ENCODE assay signal across 12 mouse cellular contexts in the genomic region with DNA sequence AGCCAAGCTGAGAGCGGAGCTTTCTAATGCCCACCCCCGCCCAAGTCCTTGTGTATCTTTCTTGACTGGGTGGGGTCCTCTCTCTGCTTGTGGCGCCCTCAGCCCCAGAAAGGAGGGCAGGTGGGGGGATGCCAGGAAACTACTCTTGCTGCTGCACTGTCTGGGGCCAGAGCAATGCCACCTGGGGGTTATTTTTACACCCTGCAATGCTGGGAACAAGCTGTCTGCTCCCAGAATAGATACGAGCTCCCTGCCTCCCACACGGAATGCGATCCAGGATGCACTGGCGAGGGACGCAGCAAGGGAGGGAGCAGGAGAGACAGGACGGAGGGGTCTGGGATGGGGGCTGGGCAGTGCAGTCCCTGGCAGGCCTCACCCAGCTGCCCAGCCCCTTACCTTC. TPM values are rescaled to one million over a fixed set of nuclear protein-coding genes. Genes with fewer than 3 reads are reported as not detected.
DNase-seq lines count a peak whose midpoint lies in the region; ATAC-seq lines count a peak whose summit lies in the region.
"Had no signal": no experiment of that assay in that cellular context is flagged by ENCODE, and none has a peak within 500 bp of the region (broad histone marks: within the 10 kb centered on the region; RNA-seq: fewer than 3 reads in every experiment).

No protein-coding gene starts in this region.

- 45% methylated on average over 9 of the region's 9 CpGs for WGBS in kidney, embryonic 15.5 days
- 88% methylated on average over 9 of the region's 9 CpGs for WGBS in hindbrain, embryonic 11.5 days
- 84% methylated on average over 9 of the region's 9 CpGs for WGBS in forebrain, embryonic 15.5 days

- no peaks in the 10 kb centered on the region for H3K27me3 ChIP-seq in kidney, embryonic 15.5 days
- no peaks in the 10 kb centered on the region for H3K27me3 ChIP-seq in hindbrain, embryonic 11.5 days (ENCODE audit: control insufficient read depth, insufficient read depth, low read length)
- no peaks in the 10 kb centered on the region for H3K27me3 ChIP-seq in forebrain, embryonic 15.5 days
- H3K27me3 ChIP-seq: embryonic facial prominence, embryonic 12.5 days; neural tube, embryonic 12.5 days had no signal

- H3K4me2 ChIP-seq in kidney, embryonic 15.5 days = peak overlapping the region; percentile 21; the same call in 1 of the 2 replicates
- H3K4me2 ChIP-seq in hindbrain, embryonic 11.5 days (replicated peaks; ENCODE audit: low read depth, low read length) = no peak overlapping the region
- H3K4me2 ChIP-seq in forebrain, embryonic 15.5 days (replicated peaks) = no peak overlapping the region
- H3K4me2 ChIP-seq: embryonic facial prominence, embryonic 12.5 days; neural tube, embryonic 12.5 days had no signal

- DNase-seq in kidney, postnatal 14 days = no peak
- peak; percentile 66 to 83 for DNase-seq in heart, adult 18-20 months
- peak; percentile 87 for DNase-seq in layer of hippocampus, adult 9-11 months
- DNase-seq in right cerebral cortex, postnatal 4 days = peak; percentile 46
- DNase-seq in urinary bladder, postnatal 36 days (ENCODE audit: low spot score in 2 of 2) = no peak
- no peak for DNase-seq in hindbrain, embryonic 11.5 days (ENCODE audit: low spot score)

- H3K4me3 ChIP-seq in kidney, embryonic 15.5 days (replicated peaks) = no peak overlapping the region
- no peak overlapping the region for H3K4me3 ChIP-seq in hindbrain, embryonic 11.5 days (ENCODE audit: low read depth, low read length)
- H3K4me3 ChIP-seq in forebrain, embryonic 15.5 days = no peak overlapping the region
- H3K4me3 ChIP-seq: embryonic facial prominence, embryonic 12.5 days; neural tube, embryonic 12.5 days had no signal

- 0 out of 2 replicates have a peak overlapping the region, but pooled peaks have one; percentile 17 for H3K9ac ChIP-seq in kidney, embryonic 15.5 days
- no peak overlapping the region for H3K9ac ChIP-seq in hindbrain, embryonic 11.5 days (ENCODE audit: low read depth, low read length)
- no peak overlapping the region for H3K9ac ChIP-seq in forebrain, embryonic 15.5 days (replicated peaks)
- H3K9ac ChIP-seq: embryonic facial prominence, embryonic 12.5 days; neural tube, embryonic 12.5 days had no signal

- no peaks in the 10 kb centered on the region for H3K9me3 ChIP-seq in kidney, embryonic 15.5 days (replicated peaks)
- H3K9me3 ChIP-seq in hindbrain, embryonic 11.5 days (ENCODE audit: control insufficient read depth, low read length) = no peaks in the 10 kb centered on the region
- H3K9me3 ChIP-seq in forebrain, embryonic 15.5 days = no peaks in the 10 kb centered on the region
- H3K9me3 ChIP-seq: embryonic facial prominence, embryonic 12.5 days; G1E; neural tube, embryonic 12.5 days had no signal

- H3K4me1 ChIP-seq in kidney, embryonic 15.5 days = peaks cover 41% of the 10 kb centered on the region
- no peaks in the 10 kb centered on the region; the same call in 1 of the 2 replicates for H3K4me1 ChIP-seq in hindbrain, embryonic 11.5 days (replicated peaks; ENCODE audit: control insufficient read depth, insufficient read depth, low read length)
- peaks cover 23% of the 10 kb centered on the region for H3K4me1 ChIP-seq in forebrain, embryonic 15.5 days

- peak; percentile 13; the same call in 1 of the 2 replicates for ATAC-seq in kidney, embryonic 15.5 days (replicated peaks; ENCODE audit: low FRiP score)
- ATAC-seq in hindbrain, embryonic 11.5 days (ENCODE audit: low FRiP score) = no peak
- no peak for ATAC-seq in forebrain, embryonic 15.5 days (replicated peaks)

- H3K27ac ChIP-seq in kidney, embryonic 15.5 days = peak overlapping the region; percentile 66
- H3K27ac ChIP-seq in hindbrain, embryonic 11.5 days (ENCODE audit: low read depth, low read length) = no peak overlapping the region
- H3K27ac ChIP-seq in forebrain, embryonic 15.5 days (replicated peaks) = no peak overlapping the region
- H3K27ac ChIP-seq: embryonic facial prominence, embryonic 12.5 days; neural tube, embryonic 12.5 days had no signal

- peaks cover 54% of the 10 kb centered on the region for H3K36me3 ChIP-seq in kidney, embryonic 15.5 days
- peaks cover 6% of the 10 kb centered on the region; the same call in 1 of the 2 replicates for H3K36me3 ChIP-seq in hindbrain, embryonic 11.5 days (ENCODE audit: control insufficient read depth, insufficient read depth, low read length)
- H3K36me3 ChIP-seq in forebrain, embryonic 15.5 days = peaks cover 37% of the 10 kb centered on the region

RNA-seq across cellular contexts. Expression of gene Mcrs1, which starts 2.8 kb away (rescaled TPM):
- 149 and 172 TPM in 2 replicates for polyA plus RNA-seq in kidney, embryonic 15.5 days (2015; fragmentation: Nextera tagmentation; extraction: Ambion mirVana)
- total RNA-seq in heart, adult 18-20 months (2021) = 10 to 100 TPM; 37.3 to 40.1 TPM
- polyA plus RNA-seq in hindbrain, embryonic 11.5 days (2014; fragmentation: Nextera tagmentation; extraction: Ambion mirVana) = 184 and 193 TPM in 2 replicates
- polyA plus RNA-seq in forebrain, embryonic 15.5 days (2015; fragmentation: Nextera tagmentation; extraction: Ambion mirVana) = 209 and 212 TPM in 2 replicates

RNA-seq across cellular contexts. Expression of gene Kcnh3, which starts 24.3 kb away (rescaled TPM):
- 0.44 and 0.51 TPM in 2 replicates for polyA plus RNA-seq in kidney, embryonic 15.5 days (2015; fragmentation: Nextera tagmentation; extraction: Ambion mirVana)
- under 1 TPM in 1 of 2 experiments, not detected in 1; 0.15 TPM for total RNA-seq in heart, adult 18-20 months (2021)
- 0.12 and 0.14 TPM in 2 replicates for polyA plus RNA-seq in hindbrain, embryonic 11.5 days (2014; fragmentation: Nextera tagmentation; extraction: Ambion mirVana)
- 4.3 and 4.6 TPM in 2 replicates for polyA plus RNA-seq in forebrain, embryonic 15.5 days (2015; fragmentation: Nextera tagmentation; extraction: Ambion mirVana)
- total RNA-seq: hematopoietic stem cell, adult 5-6 weeks had no signal
- polyA plus RNA-seq: G1E had no signal

RNA-seq across cellular contexts. Expression of gene Prpf40b, which starts 45.9 kb away (rescaled TPM):
- 56.4 and 66.5 TPM in 2 replicates for polyA plus RNA-seq in kidney, embryonic 15.5 days (2015; fragmentation: Nextera tagmentation; extraction: Ambion mirVana)
- total RNA-seq in heart, adult 18-20 months (2021) = 10 to 100 TPM; 18.2 to 19.4 TPM
- 41.9 and 45.7 TPM in 2 replicates for polyA plus RNA-seq in hindbrain, embryonic 11.5 days (2014; fragmentation: Nextera tagmentation; extraction: Ambion mirVana)
- polyA plus RNA-seq in forebrain, embryonic 15.5 days (2015; fragmentation: Nextera tagmentation; extraction: Ambion mirVana) = 111 and 115 TPM in 2 replicates

RNA-seq across cellular contexts. Expression of gene Fam186b, which starts 46.7 kb away (rescaled TPM):
- 0.21 and 0.43 TPM in 2 replicates for polyA plus RNA-seq in kidney, embryonic 15.5 days (2015; fragmentation: Nextera tagmentation; extraction: Ambion mirVana)
- total RNA-seq in heart, adult 18-20 months (2021) = not detected
- polyA plus RNA-seq in hindbrain, embryonic 11.5 days (2014; fragmentation: Nextera tagmentation; extraction: Ambion mirVana) = 0.22 and 0.29 TPM in 2 replicates
- polyA plus RNA-seq in forebrain, embryonic 15.5 days (2015; fragmentation: Nextera tagmentation; extraction: Ambion mirVana) = 0.23 and 0.31 TPM in 2 replicates
- total RNA-seq: G1E had no signal
- polyA plus RNA-seq: G1E had no signal

Comparison
In these comparisons a context has a peak if more than half of its experiments do, and no peak if none do; other contexts are left out.
1. DNase-seq: peak in heart, adult 18-20 months (2 of 2), layer of hippocampus, adult 9-11 months (single experiment) and right cerebral cortex, postnatal 4 days (single experiment); none in kidney, postnatal 14 days (single experiment), urinary bladder, postnatal 36 days (0 of 2) and hindbrain, embryonic 11.5 days (single experiment).